Mouse (Mus musculus): Measurements from ENCODE around the gene Pla1a. TPM values are rescaled to one million over a fixed set of nuclear protein-coding genes. Genes with fewer than 3 reads are reported as not detected.

The Pla1a gene
- polyA plus RNA-seq, 1 experiment: 1.6 TPM

GRCm38 (mm10) chr16:38440403-38440802 lies 7.5 kb upstream of the Pla1a start:
- no peak for TF ChIP-seq POLR2A (IDR thresholded peaks at IDR 0.05; ENCODE audit: borderline replicate concordance, insufficient read depth, low read length)
- Histone ChIP-seq H3K27me3 (ENCODE audit: control insufficient read depth, insufficient read depth, low read length) (no peaks in the 10 kb centered on the region), H3K4me1 (ENCODE audit: control insufficient read depth, insufficient read depth, low read length) (no peaks in the 10 kb centered on the region), H3K4me3 (replicated peaks; ENCODE audit: insufficient read depth, low read depth, low read length) (no peak overlapping the region), H3K27ac (ENCODE audit: insufficient read depth, low read length) (no peak overlapping the region)
- 76% methylated on average over 6 of the region's 6 CpGs for WGBS
- no peak for DNase-seq

- no peak for DNase-seq
- Histone ChIP-seq H3K4me1 (ENCODE audit: control insufficient read depth, insufficient read depth, low read length) (no peaks in the 10 kb centered on the region), H3K4me3 (replicated peaks; ENCODE audit: insufficient read depth, low read depth, low read length) (no peak overlapping the region), H3K27me3 (ENCODE audit: control insufficient read depth, insufficient read depth, low read length) (no peaks in the 10 kb centered on the region), H3K27ac (ENCODE audit: insufficient read depth, low read length) (no peak overlapping the region)
- WGBS: 47% methylated on average over 1 of the region's 1 CpGs
- TF ChIP-seq CTCF (IDR thresholded peaks at IDR 0.05; ENCODE audit: borderline replicate concordance, insufficient read depth, low read depth, low read length) (no peak), POLR2A (IDR thresholded peaks at IDR 0.05; ENCODE audit: borderline replicate concordance, insufficient read depth, low read length) (no peak)
Observed at GRCm38 (mm10) chr16:38439190-38439589, 6.2 kb upstream of the Pla1a start.

DNA sequence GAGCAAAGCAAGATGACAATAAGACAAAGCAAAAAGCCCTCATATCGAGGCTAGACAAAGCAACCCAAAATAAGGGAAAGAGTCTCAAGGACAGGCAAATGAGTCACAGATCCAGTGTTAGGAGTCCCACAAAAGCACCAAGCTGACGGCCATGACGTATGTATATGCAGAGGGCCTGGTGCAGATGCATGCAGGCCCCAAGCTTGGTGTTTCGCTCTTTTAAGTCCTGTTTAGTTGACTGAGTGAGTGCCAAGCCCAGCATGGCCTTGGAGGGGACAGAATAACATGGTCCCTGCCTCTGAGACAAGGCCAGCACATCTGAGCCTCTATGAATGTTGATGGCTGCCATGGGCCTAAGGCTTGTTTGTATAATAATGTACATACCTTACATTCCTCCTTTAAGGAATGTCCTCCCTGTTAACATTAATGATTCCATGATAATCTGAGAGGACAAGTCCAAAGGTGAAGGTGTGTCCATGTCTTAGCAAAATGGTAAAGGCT lies 1.4 kb upstream of the Pla1a start:
- WGBS: 81% methylated on average over 4 of the region's 4 CpGs
- Histone ChIP-seq H3K27me3 (ENCODE audit: control insufficient read depth, insufficient read depth, low read length) (no peaks in the 10 kb centered on the region), H3K4me1 (ENCODE audit: control insufficient read depth, insufficient read depth, low read length) (no peaks in the 10 kb centered on the region), H3K4me3 (replicated peaks; ENCODE audit: insufficient read depth, low read depth, low read length) (no peak overlapping the region), H3K27ac (ENCODE audit: insufficient read depth, low read length) (no peak overlapping the region)
- no peak for DNase-seq
- no peak for TF ChIP-seq CTCF (IDR thresholded peaks at IDR 0.05; ENCODE audit: borderline replicate concordance, insufficient read depth, low read depth, low read length)
- TF ChIP-seq POLR2A (IDR thresholded peaks at IDR 0.05; ENCODE audit: borderline replicate concordance, insufficient read depth, low read length): no peak

GRCm38 (mm10) chr16:38433514-38433913 lies 569 bp upstream of the Pla1a start:
- no peaks in the 10 kb centered on the region for H3K27me3 ChIP-seq (ENCODE audit: control insufficient read depth, insufficient read depth, low read length)
- 89% methylated on average over 8 of the region's 8 CpGs for whole genome bisulfite sequencing
- no peak for DNase-seq
- no peaks in the 10 kb centered on the region for H3K4me1 ChIP-seq (ENCODE audit: control insufficient read depth, insufficient read depth, low read length)
- no peak overlapping the region for H3K4me3 ChIP-seq (replicated peaks; ENCODE audit: insufficient read depth, low read depth, low read length)
- TF ChIP-seq POLR2A (IDR thresholded peaks at IDR 0.05; ENCODE audit: borderline replicate concordance, insufficient read depth, low read length): no peak
- no peak for TF ChIP-seq CTCF (IDR thresholded peaks at IDR 0.05; ENCODE audit: borderline replicate concordance, insufficient read depth, low read depth, low read length)
- no peak overlapping the region for H3K27ac ChIP-seq (ENCODE audit: insufficient read depth, low read length)

DNA sequence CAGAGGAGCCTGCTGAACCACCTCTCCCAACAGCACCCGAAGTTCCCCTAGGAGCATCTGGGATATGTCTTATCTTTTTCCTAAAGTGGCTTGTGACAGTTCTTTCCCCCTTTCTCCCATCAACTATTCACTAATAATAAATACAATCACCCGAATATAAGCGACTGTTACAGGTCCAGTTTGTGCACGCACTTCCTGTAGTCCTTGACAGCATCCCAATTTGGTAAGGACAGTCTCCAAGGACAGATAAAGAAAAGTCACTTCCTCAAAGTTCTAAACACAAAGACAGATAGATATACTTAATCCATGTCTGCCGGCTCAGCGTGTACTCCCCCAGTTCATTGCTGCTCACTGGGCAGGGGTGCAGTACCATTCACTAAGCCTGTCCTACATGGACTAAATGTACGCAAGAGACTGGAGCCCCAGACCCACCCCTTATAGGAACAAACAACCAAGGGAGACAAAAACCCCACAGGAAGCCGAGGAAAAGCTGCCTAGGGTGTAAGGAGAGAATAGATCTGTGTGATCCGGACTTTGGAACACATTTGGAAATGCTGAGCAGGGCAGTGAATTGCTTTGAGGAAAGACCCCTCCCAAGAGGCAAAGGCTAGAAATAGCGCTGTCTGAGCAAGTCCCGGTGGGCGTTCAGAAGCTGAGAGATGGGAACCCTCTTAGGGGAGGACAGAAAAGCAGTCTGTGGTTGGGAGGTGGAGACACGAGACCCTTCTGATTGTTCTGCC lies 1.3 kb downstream of the Pla1a start:
- H3K27ac ChIP-seq (ENCODE audit: insufficient read depth, low read length): no peak overlapping the region
- TF ChIP-seq CTCF (IDR thresholded peaks at IDR 0.05; ENCODE audit: borderline replicate concordance, insufficient read depth, low read depth, low read length): no peak
- TF ChIP-seq POLR2A (IDR thresholded peaks at IDR 0.05; ENCODE audit: borderline replicate concordance, insufficient read depth, low read length): no peak
- H3K27me3 ChIP-seq (ENCODE audit: control insufficient read depth, insufficient read depth, low read length): no peaks in the 10 kb centered on the region
- 40% methylated on average over 13 of the region's 13 CpGs for WGBS
- H3K4me3 ChIP-seq (replicated peaks; ENCODE audit: insufficient read depth, low read depth, low read length): no peak overlapping the region
- no peak for DNase-seq
- no peaks in the 10 kb centered on the region for H3K4me1 ChIP-seq (ENCODE audit: control insufficient read depth, insufficient read depth, low read length)

GRCm38 (mm10) chr16:38425799-38426198 lies 7.1 kb downstream of the Pla1a start:
- Histone ChIP-seq H3K4me3 (replicated peaks; ENCODE audit: insufficient read depth, low read depth, low read length) (no peak overlapping the region), H3K4me1 (ENCODE audit: control insufficient read depth, insufficient read depth, low read length) (no peaks in the 10 kb centered on the region), H3K27ac (ENCODE audit: insufficient read depth, low read length) (no peak overlapping the region), H3K27me3 (ENCODE audit: control insufficient read depth, insufficient read depth, low read length) (no peaks in the 10 kb centered on the region)
- TF ChIP-seq CTCF (IDR thresholded peaks at IDR 0.05; ENCODE audit: borderline replicate concordance, insufficient read depth, low read depth, low read length): no peak
- TF ChIP-seq POLR2A (IDR thresholded peaks at IDR 0.05; ENCODE audit: borderline replicate concordance, insufficient read depth, low read length): no peak
- WGBS: 98% methylated on average over 1 of the region's 1 CpGs
- DNase-seq: no peak

DNA sequence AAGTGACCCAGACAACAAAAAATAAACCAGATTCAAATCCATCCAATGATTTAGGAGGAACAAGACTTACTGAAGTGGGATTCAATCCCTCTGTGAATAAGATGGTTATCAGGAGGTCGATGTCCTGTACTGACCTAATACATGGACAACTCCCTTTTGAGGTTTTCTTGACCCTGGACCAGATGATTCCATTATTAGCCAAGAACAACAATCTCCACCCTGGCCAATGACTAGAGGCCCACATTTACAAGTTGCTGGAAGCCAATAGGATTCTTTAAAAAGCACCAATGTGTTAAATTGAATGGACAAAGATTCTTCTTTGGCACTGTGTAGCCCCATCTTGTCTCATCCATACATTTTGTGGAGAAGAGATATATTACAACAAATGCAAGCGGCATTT lies 7.6 kb downstream of the Pla1a start:
- Histone ChIP-seq H3K4me3 (replicated peaks; ENCODE audit: insufficient read depth, low read depth, low read length) (no peak overlapping the region), H3K4me1 (ENCODE audit: control insufficient read depth, insufficient read depth, low read length) (no peaks in the 10 kb centered on the region), H3K27me3 (ENCODE audit: control insufficient read depth, insufficient read depth, low read length) (no peaks in the 10 kb centered on the region), H3K27ac (ENCODE audit: insufficient read depth, low read length) (no peak overlapping the region)
- no peak for DNase-seq
- 87% methylated on average over 2 of the region's 2 CpGs for WGBS
- TF ChIP-seq CTCF (IDR thresholded peaks at IDR 0.05; ENCODE audit: borderline replicate concordance, insufficient read depth, low read depth, low read length): no peak
- TF ChIP-seq POLR2A (IDR thresholded peaks at IDR 0.05; ENCODE audit: borderline replicate concordance, insufficient read depth, low read length): no peak

DNA sequence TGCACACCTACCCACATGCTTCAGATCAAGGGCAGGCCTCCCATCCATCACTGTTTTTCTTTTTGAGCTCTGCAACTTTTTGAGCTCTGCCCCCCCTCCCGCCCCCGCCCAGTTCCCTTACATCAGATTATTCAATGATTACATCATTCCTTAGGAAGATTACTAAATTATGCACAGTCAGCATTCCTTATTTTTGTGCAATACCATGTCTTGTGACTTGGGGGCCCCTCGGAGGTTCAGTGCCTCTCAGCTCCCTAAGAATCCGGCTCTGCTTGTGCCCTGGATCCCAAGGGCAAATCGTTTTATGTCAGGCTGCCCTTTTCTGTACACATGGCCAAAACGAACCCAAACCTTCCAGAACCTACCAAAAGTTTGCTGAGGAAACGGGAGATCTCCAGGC lies 18.0 kb downstream of the Pla1a start:
- H3K27ac ChIP-seq (ENCODE audit: insufficient read depth, low read length): no peak overlapping the region
- H3K4me1 ChIP-seq (ENCODE audit: control insufficient read depth, insufficient read depth, low read length): no peaks in the 10 kb centered on the region
- 79% methylated on average over 7 of the region's 7 CpGs for WGBS
- TF ChIP-seq CTCF (IDR thresholded peaks at IDR 0.05; ENCODE audit: borderline replicate concordance, insufficient read depth, low read depth, low read length): no peak
- TF ChIP-seq POLR2A (IDR thresholded peaks at IDR 0.05; ENCODE audit: borderline replicate concordance, insufficient read depth, low read length): no peak
- H3K4me3 ChIP-seq (replicated peaks; ENCODE audit: insufficient read depth, low read depth, low read length): no peak overlapping the region
- no peak for DNase-seq
- H3K27me3 ChIP-seq (ENCODE audit: control insufficient read depth, insufficient read depth, low read length): no peaks in the 10 kb centered on the region

Measured in cerebellum, adult 2 months (tissue).